Mouse (Mus musculus) erythroblast, adult 5-6 weeks (primary cell): ENCODE measurements around the gene Cysrt1. TPM values are rescaled to one million over a fixed set of nuclear protein-coding genes. Genes with fewer than 3 reads are reported as not detected.

Experiments used
- ATAC-seq: replicated peaks from 2 replicates; pipeline ENCODE4 v1.8.0; 2016; ENCODE audit warnings: moderate number of reproducible peaks, mild to moderate bottlenecking, moderate TSS enrichment, inconsistent platforms; ENCODE audit not compliant: poor library complexity, low FRiP score, severe bottlenecking
- total RNA-seq, 2 experiments: library from RNA; stranded (forward) in 1 of 2; stranded (reverse) in 1 of 2; fragments of 150-400 nt in 1 of 2; fragments of 200-764, 138-1000 nt in 1 of 2; gene quantifications; 2 replicates each; pipeline versions ENCODE4 v1.2.3 to v1.2.4; 2015 to 2017; ENCODE audit warnings: low replicate concordance in 2 of 2

Gene Cysrt1
- total RNA-seq, 2 experiments from 2014 or later = not detected

DNA sequence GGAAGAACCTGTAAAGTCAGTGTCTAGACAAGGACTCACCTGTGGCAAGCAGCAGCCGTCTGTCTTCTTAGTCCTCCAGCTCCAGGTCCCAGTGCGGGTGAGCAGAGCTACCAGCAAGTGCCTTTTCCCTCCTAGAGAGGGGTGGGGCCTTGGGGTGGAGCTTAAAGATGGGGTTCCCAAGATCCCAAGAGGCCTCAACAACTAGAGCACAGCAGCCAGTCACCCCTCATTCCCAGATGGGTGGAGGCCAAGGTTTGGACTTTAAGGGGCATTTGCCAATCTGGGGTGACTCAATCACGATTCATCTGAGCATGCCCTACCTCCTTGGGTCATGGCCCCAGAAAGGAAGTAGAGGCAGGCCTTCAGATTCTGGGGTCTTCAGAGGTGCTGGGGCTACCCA is 2.5 kb downstream of the Cysrt1 start:
- ATAC-seq = no peak

DNA sequence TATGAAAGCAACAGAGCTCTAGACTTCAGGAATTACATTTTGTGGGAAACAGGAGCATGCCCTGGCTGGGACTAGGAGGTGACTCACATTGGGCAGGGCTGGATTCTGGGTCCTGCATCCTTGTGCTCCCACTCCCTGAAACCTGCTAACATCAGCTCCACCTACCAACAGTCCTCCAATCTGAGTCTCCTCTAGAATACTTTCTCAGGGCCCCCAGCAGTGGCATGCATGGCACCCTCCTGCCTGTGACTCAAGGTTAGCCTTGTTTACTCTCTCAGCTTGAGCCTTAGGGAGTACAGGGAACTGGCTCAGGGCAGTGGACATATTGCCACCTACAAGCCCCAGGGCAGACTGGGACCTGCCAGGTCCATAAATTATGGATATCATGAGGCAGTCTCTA is 4.1 kb downstream of the Cysrt1 start:
- ATAC-seq = no peak

DNA sequence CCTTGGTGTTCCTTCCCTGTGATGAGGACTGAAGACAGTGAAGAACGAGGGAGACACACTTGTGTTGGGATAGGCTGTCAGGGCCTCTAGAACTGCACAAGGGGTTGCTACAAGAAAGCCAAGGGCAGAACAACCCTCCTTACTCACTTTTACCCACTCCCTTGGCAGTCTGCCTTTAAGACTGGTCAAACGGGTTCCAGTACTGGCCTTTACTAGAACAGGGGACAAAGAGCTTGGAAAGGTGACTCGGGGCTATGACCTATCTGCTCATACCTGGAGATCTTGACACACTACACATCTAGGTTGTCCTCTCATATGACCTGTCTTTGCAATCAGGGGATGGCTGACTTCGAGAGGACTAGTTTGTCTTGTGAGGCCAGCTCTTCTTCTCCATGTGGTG is 4.7 kb downstream of the Cysrt1 start:
- ATAC-seq = no peak

DNA sequence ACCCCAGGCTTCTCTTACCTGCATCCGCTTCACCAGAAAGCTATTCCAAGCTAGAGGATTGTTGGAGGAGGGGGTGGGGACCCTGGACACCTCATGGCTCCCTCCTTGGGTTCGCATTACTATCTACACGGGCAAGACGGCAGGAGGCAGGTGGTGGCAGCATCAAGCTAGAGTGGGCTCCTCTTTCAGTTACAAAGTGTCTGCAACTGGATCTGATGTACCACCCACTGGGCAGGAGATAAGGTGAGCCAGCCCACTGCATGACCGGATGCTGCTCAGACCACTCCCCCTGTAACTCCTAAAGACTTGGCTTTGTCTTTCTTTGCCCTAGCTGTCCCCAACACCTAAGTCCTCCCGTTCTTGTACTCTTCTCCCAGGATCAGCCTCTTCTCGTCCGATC is 5.6 kb downstream of the Cysrt1 start, which contains the start of gene Rnf224:
TSS of gene Rnf224 (minus strand) at position 174 of the 400 bp plus-strand sequence.
- no peak for ATAC-seq

DNA sequence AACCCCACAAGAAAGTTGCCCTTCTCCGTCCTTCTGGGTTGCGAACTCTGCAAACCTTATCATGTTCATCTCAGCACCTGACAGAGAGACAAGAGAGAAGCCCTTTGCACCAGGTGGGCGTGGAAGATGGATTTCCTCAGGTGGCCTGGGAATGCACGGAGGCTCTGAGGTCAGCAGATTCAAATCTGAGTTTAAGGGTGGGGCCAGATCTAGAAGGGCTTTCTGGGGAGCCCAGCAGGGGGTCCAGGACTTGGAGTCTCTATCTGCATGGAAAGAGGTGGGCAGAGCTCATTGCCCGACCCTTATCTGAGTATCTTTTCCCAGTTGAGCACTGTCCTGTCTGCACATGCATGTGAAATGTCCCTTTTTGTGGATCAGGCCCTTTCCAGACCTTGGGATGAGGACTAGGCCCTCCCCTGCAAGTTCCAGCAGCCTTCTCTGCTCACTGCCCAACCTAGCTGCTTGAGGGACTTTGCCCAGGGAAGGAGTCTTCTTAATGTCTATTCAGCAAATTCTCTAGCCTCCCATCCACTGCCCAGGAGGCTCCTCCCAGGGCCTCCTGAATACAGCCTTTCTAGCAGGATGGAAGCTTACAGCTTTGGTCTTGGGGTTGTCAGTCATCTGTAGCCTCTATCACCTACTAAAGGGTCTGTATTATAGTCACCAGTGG is 7.6 kb downstream of the Cysrt1 start:
- no peak for ATAC-seq

DNA sequence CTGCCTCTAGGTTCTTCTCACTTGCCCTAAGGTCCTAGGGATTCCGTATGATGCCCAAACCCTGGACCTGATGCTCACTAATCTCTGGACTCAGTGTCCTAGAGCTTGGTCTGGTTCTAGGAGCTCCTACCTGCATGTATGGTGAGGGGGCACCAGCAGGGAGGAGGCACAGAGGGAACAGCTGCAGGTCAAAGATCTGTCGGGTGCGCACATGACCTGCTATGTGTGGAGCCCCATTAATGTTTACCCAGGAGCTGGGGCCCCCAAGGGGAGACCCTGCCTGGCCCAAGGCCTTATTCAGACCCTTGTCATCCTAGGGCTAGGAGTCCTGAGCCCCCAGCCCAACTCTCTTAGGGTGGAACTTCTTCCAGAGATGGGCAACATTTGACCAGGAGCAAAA is 8.2 kb downstream of the Cysrt1 start, which contains the start of gene Slc34a3:
TSS of gene Slc34a3 (minus strand) at position 315 of the 400 bp plus-strand sequence.
- ATAC-seq = no peak

DNA sequence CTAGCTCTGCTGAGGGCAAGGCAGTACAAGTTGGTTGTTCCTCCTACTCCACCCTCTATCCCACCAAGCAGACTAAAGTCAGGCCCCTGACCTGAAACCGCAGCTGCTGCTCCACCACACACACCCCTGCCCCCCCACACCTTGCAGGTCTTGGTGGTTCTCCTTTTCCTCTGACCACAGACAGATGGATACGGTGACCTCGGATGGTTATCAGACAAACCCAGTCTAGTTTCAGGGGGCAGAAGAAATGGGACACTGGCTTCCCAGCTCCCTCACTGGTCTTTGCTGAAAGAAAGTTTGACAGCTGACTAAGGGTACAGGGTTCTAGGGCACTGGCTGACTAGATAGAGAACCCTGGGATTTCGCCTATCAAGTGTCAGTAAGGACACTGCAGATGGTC is 8.8 kb downstream of the Cysrt1 start:
- no peak for ATAC-seq

DNA sequence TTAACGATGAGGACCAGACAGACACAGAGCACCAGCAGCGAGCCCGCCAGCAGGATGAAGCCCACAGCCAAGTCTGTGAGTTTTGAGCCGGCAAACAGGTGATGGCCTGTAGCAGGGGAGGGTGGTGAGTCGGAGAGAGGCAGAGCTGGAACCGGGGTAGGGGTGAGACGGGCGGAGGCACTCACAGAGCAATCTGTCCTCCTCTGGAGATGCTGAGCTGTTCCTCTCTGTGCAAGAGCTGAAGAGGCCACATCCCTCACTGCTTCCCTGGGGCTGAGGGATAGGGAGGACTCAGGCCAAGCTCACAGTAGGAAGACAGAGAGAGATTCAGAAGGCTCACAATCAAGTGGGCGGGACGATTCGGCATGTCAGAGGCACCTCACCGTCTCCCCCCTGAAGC is 11.2 kb downstream of the Cysrt1 start:
- no peak for ATAC-seq

DNA sequence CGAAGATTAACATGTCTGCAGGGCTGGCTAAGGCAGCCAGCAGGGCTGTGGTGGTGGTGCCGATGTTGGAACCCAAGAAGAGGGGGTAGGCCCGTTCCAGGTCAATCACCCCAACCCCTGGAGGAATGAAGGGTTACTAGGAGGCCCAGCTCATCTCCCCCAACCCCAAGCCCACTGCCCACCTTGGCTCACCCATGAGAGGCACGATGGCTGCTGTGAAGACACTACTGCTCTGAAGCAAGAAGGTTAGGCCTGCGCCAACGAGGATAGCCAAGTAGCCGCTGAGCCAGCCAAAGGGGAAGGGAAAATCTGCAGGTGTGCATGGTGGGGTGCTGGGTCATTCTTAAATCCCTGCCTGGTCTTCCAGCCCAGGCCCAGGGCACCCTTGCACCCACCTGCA is 11.7 kb downstream of the Cysrt1 start:
- no peak for ATAC-seq

DNA sequence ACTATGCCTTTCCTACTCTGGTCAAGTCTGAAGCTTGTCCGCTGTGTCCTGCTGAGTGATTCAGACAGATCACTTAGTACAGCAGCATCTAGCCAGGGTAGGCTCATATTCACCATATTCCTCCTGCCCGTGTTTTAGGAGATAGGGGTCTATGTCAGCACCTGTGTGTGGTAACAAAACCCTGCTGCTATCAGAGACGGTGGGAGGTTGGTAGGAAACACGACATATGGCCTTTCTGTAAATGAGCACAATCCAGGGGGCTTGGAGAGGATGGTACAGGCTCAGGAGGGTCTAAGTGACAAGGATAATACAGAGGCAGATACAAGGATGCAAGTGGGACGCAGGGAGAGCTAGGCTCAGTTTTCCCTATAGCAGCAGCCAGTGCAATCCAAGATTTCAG is 12.7 kb downstream of the Cysrt1 start:
- ATAC-seq = no peak

DNA sequence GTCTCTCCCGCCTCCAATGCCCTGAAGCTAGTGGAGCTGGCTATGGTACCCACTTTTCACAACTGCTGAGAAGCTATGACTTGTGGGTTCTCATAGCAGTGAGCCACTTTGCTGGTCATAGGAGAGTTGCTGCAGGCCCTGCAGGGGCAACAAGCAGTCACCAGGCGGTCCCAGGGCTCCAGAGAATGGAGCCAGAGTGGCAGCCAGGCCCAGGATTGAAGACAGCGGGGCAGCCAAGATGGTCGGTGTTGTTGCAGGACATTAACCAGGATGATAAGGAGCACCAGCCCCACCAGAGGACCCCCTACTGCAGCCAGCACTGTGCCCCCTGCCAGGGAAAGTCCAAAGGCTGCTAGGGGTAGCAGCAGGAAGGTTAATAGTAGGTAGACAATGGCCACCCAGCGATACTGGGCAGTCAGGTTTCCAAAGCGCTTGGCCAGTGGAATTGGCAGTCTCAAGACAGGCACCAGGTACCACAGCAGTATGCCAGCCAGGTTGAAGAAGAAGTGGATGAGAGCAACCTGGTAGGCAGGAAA is 13.2 kb downstream of the Cysrt1 start:
- no peak for ATAC-seq

DNA sequence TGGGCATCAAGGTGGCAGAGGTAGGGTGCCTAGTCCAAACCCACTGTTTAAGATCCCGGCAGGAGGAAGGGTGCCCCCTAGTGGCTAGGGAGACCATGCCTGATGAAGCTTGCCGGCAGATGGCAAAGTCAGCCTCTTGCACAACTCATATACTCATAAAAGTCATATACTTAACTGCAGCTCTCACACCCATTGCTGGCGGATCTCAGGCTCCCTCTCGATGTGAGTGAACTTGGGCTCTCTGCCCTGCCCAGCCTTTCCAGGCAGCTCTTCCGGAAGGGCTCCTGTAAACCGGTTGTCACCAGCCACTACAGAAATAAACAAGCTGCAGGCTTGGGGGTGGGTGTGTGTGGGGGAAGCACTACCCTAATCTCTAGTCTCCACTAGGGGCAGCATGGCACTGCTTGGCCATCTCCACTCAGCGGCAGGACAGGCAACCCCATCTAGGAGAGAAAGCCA is 13.8 kb downstream of the Cysrt1 start:
- peak; percentile 46 for ATAC-seq

DNA sequence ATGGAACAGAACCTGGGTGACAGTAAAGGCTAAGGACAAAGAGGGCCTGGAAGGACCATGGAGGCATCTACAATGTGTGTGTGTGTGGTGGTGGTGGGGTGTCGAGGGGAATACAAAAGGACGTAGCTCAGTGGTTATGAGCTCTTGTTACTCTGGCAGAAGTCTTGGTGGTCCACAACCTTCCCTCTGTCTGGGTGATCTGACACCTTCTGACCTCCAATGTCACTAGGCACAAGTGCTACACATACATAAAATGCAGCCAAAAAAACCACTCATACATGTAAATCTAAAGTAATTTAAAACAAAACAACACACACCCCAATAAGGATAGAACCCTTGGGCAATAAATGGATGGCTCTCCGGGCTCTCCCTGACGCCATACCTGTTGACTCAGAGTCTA is 14.8 kb downstream of the Cysrt1 start:
- no peak for ATAC-seq

DNA sequence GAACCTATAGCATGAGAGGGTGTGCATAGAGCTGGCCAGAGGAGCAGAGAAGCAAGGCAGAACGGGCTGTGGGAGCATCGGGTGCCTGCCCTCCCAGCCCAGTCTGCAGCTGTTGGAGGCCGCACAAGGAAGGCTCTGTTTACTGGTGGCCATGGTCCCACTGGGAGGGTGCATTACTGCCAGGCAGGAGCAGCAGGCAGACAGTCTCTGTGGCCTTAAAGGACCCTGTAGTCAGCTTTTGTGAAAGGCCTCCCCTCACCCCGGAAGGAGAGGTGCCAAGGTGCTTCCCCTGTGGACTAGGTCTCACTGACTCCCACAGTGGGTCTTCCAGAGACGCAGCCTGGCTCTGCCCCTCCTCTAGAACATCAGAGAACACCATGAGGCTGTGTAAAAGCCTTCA is 15.4 kb downstream of the Cysrt1 start:
- no peak for ATAC-seq

DNA sequence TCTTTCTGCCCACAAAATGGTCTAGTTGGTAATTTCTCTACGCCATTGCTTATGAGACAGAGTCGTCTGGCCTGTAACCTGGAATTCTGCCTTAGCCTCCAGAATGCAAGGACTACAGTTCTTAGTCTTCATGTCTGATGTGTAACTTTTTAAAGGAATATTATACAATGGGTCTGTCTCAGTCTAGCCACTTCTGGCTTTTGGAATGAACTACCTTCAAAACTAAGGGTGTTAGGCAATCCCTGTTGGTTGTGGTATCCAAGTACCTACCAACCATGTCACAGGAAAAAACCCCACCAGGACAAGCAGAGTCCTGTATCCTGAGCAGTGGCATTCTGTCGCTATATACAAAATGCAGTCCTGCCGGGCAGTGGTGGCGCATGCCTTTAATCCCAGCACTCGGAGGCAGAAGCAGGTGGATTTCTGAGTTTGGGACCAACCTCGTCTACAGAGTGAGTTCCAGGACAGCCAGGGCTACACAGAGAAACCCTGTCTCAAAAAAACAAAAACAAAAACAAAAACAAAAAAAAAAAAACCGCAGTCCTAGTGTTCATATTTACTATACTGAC is 16.4 kb downstream of the Cysrt1 start:
- no peak for ATAC-seq

DNA sequence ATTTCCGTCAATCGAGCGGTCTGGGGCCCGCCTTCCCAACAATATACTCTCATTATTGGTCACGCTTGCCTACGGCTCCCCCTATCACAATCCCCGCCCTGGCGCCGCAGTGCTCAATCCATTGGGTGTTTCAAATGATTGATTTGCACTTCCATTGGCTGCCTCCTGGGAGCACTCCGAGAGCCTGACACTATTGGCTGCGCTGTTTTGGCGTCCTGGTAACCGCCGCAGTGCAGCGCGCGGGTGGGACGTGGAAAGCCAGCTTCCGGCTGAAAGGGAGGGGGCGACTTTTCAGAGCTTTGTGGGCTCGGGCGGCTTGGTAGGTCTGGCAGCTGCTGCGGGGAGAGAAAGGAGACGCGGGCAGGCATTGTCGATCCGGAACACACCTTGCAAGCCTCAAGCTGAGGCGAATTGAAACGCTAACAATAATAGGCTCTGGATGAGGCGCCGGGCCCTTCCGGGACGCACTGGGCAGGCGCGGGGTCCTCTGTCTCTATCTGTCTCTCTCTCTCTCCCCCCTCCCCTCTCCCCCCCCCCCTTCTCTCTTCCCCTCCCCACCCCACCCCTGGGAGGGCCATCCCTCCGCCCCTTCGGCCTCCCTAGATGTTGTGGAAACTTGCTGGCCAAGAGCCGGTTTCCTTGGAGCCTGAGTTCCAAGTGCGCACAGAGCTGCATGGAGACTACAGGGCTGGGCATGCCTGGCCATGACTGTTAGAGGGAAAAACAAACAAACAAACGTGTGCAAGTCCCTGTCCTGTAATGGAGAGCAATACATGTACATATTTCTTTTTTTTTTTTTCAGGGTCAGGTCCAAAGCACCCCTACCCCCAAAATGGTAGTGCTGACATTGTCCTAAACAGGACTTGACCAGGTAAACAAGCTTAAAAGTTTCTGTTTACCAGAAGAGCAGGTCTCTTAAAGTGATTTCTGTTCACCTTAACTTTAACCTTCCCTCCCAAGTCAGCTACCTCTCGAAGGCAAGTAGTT is 17.2 kb downstream of the Cysrt1 start:
- ATAC-seq = peak; percentile 77

DNA sequence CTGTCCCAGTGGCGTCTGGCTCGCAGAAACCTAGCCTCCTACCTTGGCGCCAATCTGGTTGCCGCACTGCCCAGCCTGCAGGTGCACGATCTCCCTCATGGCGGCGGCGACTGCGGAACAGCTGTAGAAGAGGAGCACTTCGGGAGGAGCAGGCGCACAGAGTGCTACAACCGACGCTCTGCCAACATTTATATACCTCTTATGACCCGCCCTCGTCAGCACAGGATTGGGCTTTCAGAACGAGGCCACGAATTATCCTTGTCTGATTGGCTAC is 17.8 kb downstream of the Cysrt1 start, which contains the start of gene Tubb4b:
TSS of gene Tubb4b (minus strand) at position 211 of the 274 bp plus-strand sequence.
- no peak for ATAC-seq

DNA sequence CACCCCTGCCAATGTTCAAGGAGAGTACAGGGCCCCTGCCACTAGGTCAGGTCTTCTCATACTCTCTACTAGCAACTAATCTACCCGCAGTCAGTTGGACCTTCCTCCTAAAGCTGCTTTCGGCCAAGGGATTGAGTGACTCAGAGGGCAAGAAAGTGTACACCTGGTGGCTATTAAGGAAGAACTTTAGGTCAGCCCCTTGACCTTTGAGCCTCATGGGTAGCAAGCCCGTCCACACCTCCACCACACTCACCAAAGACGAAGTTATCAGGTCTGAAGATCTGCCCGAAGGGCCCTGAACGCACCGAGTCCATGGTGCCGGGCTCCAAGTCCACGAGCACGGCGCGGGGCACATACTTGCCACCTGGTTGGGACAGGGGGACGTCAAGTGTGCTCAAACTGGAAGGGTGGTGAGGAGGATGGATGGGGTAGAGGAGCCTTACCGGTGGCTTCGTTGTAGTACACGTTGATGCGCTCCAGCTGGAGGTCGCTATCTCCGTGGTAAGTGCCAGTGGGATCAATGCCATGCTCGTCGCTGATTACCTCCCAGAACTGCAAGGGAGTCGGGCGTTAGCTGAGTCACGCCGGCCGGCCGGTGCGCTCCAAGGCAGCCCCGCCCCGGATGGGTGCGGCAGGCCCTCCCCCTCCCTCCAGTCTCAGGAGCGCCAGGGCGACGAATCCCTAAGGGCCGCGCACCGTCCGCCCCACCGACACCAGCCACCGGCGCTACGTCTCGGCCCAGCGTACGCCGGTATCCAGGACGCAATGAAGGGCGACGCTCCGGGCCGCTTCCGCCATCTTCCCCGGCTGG is 18.4 kb downstream of the Cysrt1 start:
- ATAC-seq = peak; percentile 69

DNA sequence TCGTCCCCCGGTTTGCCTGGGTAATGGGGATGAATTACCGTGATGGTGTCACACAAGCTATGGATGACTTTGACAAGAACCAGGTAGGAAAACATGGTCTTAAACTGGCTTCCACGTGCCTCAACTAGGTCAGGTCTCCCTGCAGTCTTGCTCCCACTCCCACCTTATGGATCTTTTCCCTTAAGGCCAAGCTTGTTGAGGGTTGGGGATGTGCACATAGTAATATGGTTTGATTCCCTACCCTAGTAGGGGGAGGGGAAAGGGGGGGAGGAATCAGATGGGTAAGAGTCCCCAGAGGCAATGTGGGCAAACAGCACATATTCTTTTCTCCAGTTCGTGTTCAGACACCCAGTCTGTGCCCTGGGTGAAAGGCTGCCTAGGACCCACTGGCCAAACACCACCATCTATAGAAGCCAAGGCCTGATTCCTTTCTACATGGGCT is 20.9 kb downstream of the Cysrt1 start:
- ATAC-seq = no peak

DNA sequence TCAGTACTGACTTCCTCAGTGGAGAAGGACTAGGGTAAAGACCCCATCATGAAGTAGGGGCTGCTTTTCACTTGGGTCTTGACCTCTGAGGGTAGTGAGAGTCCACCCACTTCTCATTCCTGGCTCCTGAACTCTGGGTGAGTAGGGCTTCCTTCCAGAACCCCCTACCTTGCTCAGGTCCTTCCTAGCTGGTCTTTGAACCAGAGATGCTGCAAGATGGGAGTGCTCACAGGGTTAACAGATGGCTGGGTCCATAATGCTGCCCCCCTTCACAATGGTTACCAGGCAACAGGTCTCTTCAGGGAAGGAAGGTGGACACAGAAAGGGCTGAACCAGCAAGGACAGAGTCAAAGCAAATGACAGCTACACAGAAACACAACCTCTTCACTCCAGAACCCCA is 23.8 kb downstream of the Cysrt1 start, which contains the start of gene Fam166a:
TSS of gene Fam166a (plus strand) at position 301 of the 400 bp plus-strand sequence.
- no peak for ATAC-seq
